Mouse (Mus musculus) embryonic facial prominence, embryonic 11.5 days (tissue): ENCODE measurements around the gene Mettl21a. TPM values are rescaled to one million over a fixed set of nuclear protein-coding genes. Genes with fewer than 3 reads are reported as not detected.
"Not testable (repeated sequence)": the region's sequence is repeated elsewhere in the genome, so short reads cannot be mapped to it uniquely, and the experiment has no call there.

ENCODE experiments used
- ATAC-seq: fragments of 200-750 bp; cut with Nextera tagmentation; replicated peaks from 2 replicates; pipeline ENCODE4 v1.8.0; 2017; ENCODE audit warnings: low read depth; ENCODE audit not compliant: insufficient number of reproducible peaks, low FRiP score, low TSS enrichment
- DNase-seq: peaks from one replicate; pipeline ENCODE4 v3.0.0-alpha.2; 2015; ENCODE audit warnings: low spot score
- H3K27ac ChIP-seq: fragments of 300-500 bp; sonication (generic); replicated peaks from 2 replicates; pipeline ENCODE4 v1.5.1; 2014; ENCODE audit warnings: mild to moderate bottlenecking, low read depth, low read length, control low read depth
- H3K27me3 ChIP-seq: fragments of 300-500 bp; sonication (generic); 2 replicates; pipeline ENCODE4 v1.6.1; 2014; ENCODE audit warnings: mild to moderate bottlenecking, low read length, moderate library complexity, mixed read lengths; ENCODE audit not compliant: control insufficient read depth, insufficient read depth
- H3K36me3 ChIP-seq: fragments of 300-500 bp; sonication (generic); replicated peaks from 2 replicates; pipeline ENCODE4 v1.6.1; 2014; ENCODE audit warnings: low read depth, mild to moderate bottlenecking, low read length, moderate library complexity, mixed read lengths; ENCODE audit not compliant: control insufficient read depth, insufficient read depth
- H3K4me1 ChIP-seq: fragments of 300-500 bp; sonication (generic); 2 replicates; pipeline ENCODE4 v1.6.1; 2014; ENCODE audit warnings: low read length, mixed read lengths; ENCODE audit not compliant: control insufficient read depth, insufficient read depth
- H3K4me2 ChIP-seq: fragments of 300-500 bp; sonication (generic); 2 replicates; pipeline ENCODE4 v1.6.1; 2014; ENCODE audit warnings: low read depth, mild to moderate bottlenecking, control low read depth, low read length, moderate library complexity
- H3K4me3 ChIP-seq: fragments of 300-500 bp; sonication (generic); 2 replicates; pipeline ENCODE4 v1.5.1; 2014; ENCODE audit warnings: low read depth, low read length, control low read depth
- H3K9ac ChIP-seq: fragments of 300-500 bp; sonication (generic); replicated peaks from 2 replicates; pipeline ENCODE4 v1.6.1; 2014; ENCODE audit warnings: mild to moderate bottlenecking, control low read depth, low read length
- H3K9me3 ChIP-seq: fragments of 300-500 bp; sonication (generic); replicated peaks from 2 replicates; pipeline ENCODE4 v1.6.1; 2016; ENCODE audit warnings: mild to moderate bottlenecking, low read length, inconsistent platforms, mixed read lengths; ENCODE audit not compliant: control insufficient read depth
- WGBS: fragments of 180-500 bp; shearing (Covaris S2); extraction: QIAGEN DNeasy Blood & Tissue Kit; methylation state at CpG from one replicate; pipeline ENCODE4 v1.1.7; 2014; 5-methylcytosine and 5-hydroxymethylcytosine counted together
- polyA plus RNA-seq: library from polyadenylated mRNA; unstranded; fragments of >200 nt; fragmentation: Nextera tagmentation; extraction: Ambion mirVana; gene quantifications from 2 replicates; pipeline ENCODE4 v1.2.1, GENCODE M21; 2014

Mettl21a gene
- polyA plus RNA-seq, 1 experiment from 2014 or later = 27.6 TPM

DNA sequence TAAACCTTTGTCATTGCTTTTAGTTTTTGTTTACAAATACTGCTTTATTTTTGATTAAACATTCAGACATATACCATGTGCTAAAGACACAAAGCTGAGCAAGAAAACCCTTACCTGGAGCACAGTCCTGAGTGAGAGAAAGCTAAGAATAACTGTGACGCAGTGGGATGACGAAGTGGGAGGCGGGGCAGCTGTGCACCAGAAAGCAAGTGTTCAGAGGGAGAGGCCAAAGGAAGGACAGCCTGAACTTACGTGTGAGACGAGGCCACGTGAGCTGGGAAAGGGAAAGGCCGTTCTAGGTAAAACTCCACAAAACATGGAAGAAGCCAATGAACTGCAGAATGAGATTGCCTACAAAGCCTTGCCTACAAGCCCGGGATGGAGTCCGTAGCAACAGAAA is 7.1 kb downstream of the Mettl21a start:
- H3K27ac ChIP-seq = no peak overlapping the region
- H3K4me1 ChIP-seq = no peaks in the 10 kb centered on the region
- no peak overlapping the region for H3K4me3 ChIP-seq
- no peaks in the 10 kb centered on the region for H3K36me3 ChIP-seq
- no peak overlapping the region for H3K4me2 ChIP-seq
- no peak overlapping the region for H3K9ac ChIP-seq
- DNase-seq = no peak
- H3K27me3 ChIP-seq = no peaks in the 10 kb centered on the region
- WGBS = 90% methylated on average over 9 of the region's 9 CpGs
- no peak for ATAC-seq
- H3K9me3 ChIP-seq = no peaks in the 10 kb centered on the region

GRCm38 (mm10) chr1:64609145-64609544 is 7.9 kb downstream of the Mettl21a start:
- WGBS = 82% methylated on average over 4 of the region's 4 CpGs
- no peak overlapping the region for H3K9ac ChIP-seq
- no peak overlapping the region for H3K4me3 ChIP-seq
- ATAC-seq = no peak
- H3K9me3 ChIP-seq = no peaks in the 10 kb centered on the region
- no peaks in the 10 kb centered on the region for H3K27me3 ChIP-seq
- no peak overlapping the region for H3K4me2 ChIP-seq
- no peak overlapping the region for H3K27ac ChIP-seq
- DNase-seq = no peak
- H3K36me3 ChIP-seq = no peaks in the 10 kb centered on the region
- no peaks in the 10 kb centered on the region for H3K4me1 ChIP-seq

DNA sequence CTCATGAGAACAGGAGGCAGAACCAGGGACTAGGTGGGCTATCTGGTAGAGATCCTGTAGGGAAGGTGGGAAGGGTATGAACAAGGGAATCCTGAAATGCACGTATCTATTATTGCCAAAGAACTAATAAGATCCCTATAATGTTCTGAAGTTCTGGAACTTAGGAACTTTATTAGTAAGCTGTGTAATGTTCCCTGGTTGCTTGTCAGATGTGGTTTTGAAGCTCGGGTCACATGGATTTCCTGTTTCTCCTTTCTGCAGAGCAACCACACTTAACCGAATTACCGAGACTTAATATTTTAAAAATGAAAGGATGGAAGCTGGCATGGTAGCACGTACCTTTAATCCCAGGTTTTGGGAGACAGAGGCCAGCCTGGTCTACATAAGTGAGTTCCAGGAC is 13.7 kb downstream of the Mettl21a start:
- H3K4me1 ChIP-seq = no peaks in the 10 kb centered on the region
- H3K4me3 ChIP-seq = no peak overlapping the region
- 95% methylated on average over 5 of the region's 5 CpGs for WGBS
- H3K4me2 ChIP-seq = no peak overlapping the region
- ATAC-seq = no peak
- no peaks in the 10 kb centered on the region for H3K27me3 ChIP-seq
- no peaks in the 10 kb centered on the region for H3K36me3 ChIP-seq
- no peaks in the 10 kb centered on the region for H3K9me3 ChIP-seq
- no peak for DNase-seq
- no peak overlapping the region for H3K27ac ChIP-seq
- H3K9ac ChIP-seq = no peak overlapping the region

GRCm38 (mm10) chr1:64601242-64601842 is 15.7 kb downstream of the Mettl21a start:
- Histone ChIP-seq H3K9ac (no peak overlapping the region), H3K4me2 (no peak overlapping the region), H3K27me3 (no peaks in the 10 kb centered on the region), H3K4me3 (no peak overlapping the region), H3K4me1 (no peaks in the 10 kb centered on the region), H3K36me3 (no peaks in the 10 kb centered on the region), H3K9me3 (no peaks in the 10 kb centered on the region), H3K27ac (no peak overlapping the region)
- DNase-seq = no peak
- no peak for ATAC-seq
- WGBS = 89% methylated on average over 6 of the region's 6 CpGs

DNA sequence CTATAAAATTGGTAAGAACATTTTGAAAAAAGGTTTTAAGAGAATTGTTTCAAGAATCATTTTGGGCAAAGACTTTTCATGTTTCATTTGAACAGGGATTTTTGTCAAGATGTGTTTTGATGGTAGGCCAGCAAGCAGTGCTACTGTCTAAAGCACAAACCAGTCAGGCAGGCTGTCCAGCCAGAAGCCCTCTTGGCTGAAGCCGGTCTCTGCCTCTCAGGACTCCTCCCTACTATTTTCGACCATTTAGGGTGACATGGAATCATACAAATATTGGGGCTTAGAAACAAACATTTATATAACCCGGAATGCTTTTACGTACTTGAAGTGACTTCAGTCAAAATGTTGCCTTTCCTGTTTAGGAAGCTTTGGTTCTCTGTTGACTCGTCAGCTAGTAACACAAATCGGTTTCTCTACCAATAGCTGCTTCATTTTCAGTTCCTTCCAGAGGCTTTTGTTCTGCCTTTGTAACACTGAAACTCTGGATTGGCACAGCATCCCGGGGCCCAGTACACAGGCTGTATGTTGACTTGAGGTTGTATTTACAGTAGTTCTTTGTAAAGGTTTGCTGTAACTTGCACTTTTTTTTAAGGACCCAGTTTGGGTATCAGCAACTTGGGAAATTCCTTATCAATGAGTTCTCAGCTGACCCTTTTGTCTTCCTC is 16.5 kb downstream of the Mettl21a start:
- ATAC-seq = no peak
- 91% methylated on average over 7 of the region's 7 CpGs for WGBS
- DNase-seq = no peak
- H3K9ac ChIP-seq = no peak overlapping the region
- H3K4me1 ChIP-seq = no peaks in the 10 kb centered on the region
- no peaks in the 10 kb centered on the region for H3K36me3 ChIP-seq
- H3K27me3 ChIP-seq = no peaks in the 10 kb centered on the region
- no peak overlapping the region for H3K4me3 ChIP-seq
- H3K9me3 ChIP-seq = no peaks in the 10 kb centered on the region
- H3K4me2 ChIP-seq = no peak overlapping the region
- no peak overlapping the region for H3K27ac ChIP-seq

GRCm38 (mm10) chr1:64598926-64599325 is 18.1 kb downstream of the Mettl21a start:
- Histone ChIP-seq H3K4me3 (no peak overlapping the region), H3K27me3 (no peaks in the 10 kb centered on the region), H3K36me3 (no peaks in the 10 kb centered on the region), H3K9ac (no peak overlapping the region), H3K9me3 (no peaks in the 10 kb centered on the region), H3K4me1 (no peaks in the 10 kb centered on the region), H3K27ac (no peak overlapping the region), H3K4me2 (no peak overlapping the region)
- DNase-seq (no peak), ATAC-seq (no peak)
- WGBS = 73% methylated on average over 5 of the region's 5 CpGs

DNA sequence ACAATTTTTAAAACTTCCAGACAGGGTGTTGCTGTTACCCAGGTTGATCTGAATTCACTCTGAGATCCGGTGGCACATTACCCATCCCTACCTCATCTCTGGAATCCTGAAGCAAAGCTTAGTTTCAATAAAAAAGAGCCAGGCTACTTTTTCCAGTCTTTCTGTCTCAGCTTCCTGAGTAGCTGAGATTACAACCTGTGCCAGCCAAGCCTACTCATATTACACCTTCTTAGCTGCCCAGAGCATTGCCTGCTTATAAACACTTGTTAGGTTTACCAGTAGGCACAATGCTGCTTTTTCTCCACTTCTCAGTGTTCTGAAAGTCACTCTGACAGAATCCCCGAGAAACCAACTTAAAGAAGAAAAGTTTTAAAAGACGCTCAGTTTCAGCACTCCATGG is 38.2 kb downstream of the Mettl21a start:
- ATAC-seq = no peak
- H3K36me3 ChIP-seq = peaks cover 5% of the 10 kb centered on the region; the same call in 1 of the 2 replicates
- no peak overlapping the region for H3K4me2 ChIP-seq
- WGBS = 89% methylated on average over 3 of the region's 3 CpGs
- H3K27ac ChIP-seq = no peak overlapping the region
- H3K9ac ChIP-seq = no peak overlapping the region
- H3K9me3 ChIP-seq = no peaks in the 10 kb centered on the region
- H3K4me1 ChIP-seq = no peaks in the 10 kb centered on the region
- H3K4me3 ChIP-seq = no peak overlapping the region
- no peaks in the 10 kb centered on the region for H3K27me3 ChIP-seq
- DNase-seq = no peak

DNA sequence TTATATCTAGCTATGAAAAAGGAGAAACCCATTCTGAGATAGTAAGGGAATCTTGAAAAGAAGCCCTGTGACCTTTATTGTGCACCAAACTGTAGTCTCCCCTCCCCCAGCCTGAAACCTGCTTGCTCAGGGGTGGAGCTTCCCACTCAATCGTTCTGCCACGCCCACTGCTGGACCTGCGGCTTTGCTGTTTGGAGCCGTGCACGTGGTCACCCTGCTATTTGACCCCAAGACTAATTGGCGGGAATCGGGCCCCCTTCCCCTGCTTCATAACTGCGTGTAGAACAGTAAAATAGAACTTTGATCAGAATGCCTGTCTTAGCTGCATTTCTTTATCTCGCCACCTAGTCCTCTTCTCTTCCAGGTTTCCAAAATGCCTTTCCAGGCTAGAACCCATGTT is 39.1 kb downstream of the Mettl21a start:
- H3K9ac ChIP-seq, DNase-seq, H3K27ac ChIP-seq: not testable (repeated sequence)

More for the DNA sequence above, 39.1 kb downstream of the Mettl21a start:
- WGBS = 53% methylated on average over 9 of the region's 9 CpGs
- not testable (repeated sequence) for H3K4me2 ChIP-seq, H3K36me3 ChIP-seq, H3K4me1 ChIP-seq, H3K27me3 ChIP-seq, H3K9me3 ChIP-seq, ATAC-seq, H3K4me3 ChIP-seq
